Mouse (Mus musculus): ENCODE measurements around the gene Arpc5l.

- TF ChIP-seq CTCF (IDR thresholded peaks at IDR 0.05; ENCODE audit: low read depth, low read length) (no peak), EP300 (IDR thresholded peaks at IDR 0.05; ENCODE audit: insufficient read depth, low read depth, low read length) (no peak), POLR2A (IDR thresholded peaks at IDR 0.05; ENCODE audit: insufficient read depth, low read length) (no peak)
Observed at GRCm38 (mm10) chr2:39006149-39006730, 1.1 kb downstream of the Arpc5l start.

Measured in ES-Bruce4 (cell line).